Mouse (Mus musculus) limb, embryonic 14.5 days (tissue): ENCODE results near the gene Rabepk. TPM values are rescaled to one million over a fixed set of nuclear protein-coding genes. Genes with fewer than 3 reads are reported as not detected.

ENCODE experiments used
- ATAC-seq: fragments of 200-750 bp; cut with Nextera tagmentation; 2 replicates; pipeline ENCODE4 v1.8.0; 2017; ENCODE audit warnings: low read depth, moderate number of reproducible peaks, moderate TSS enrichment; ENCODE audit not compliant: low FRiP score
- DNase-seq: peaks from one replicate; pipeline ENCODE4 v3.0.0-alpha.2; 2015; ENCODE audit warnings: low spot score
- H3K27ac ChIP-seq: fragments of 300-500 bp; sonication (generic); replicated peaks from 2 replicates; pipeline ENCODE4 v1.5.1; 2014; ENCODE audit warnings: low read depth, mild to moderate bottlenecking, low read length, moderate library complexity, mixed read lengths
- H3K27me3 ChIP-seq: fragments of 300-500 bp; sonication (generic); 2 replicates; pipeline ENCODE4 v1.6.1; 2014; ENCODE audit warnings: low read length, mixed read lengths; ENCODE audit not compliant: control insufficient read depth, insufficient read depth
- H3K36me3 ChIP-seq: fragments of 300-500 bp; sonication (generic); 2 replicates; pipeline ENCODE4 v1.6.1; 2014; ENCODE audit warnings: mild to moderate bottlenecking, low read length, moderate library complexity, mixed read lengths; ENCODE audit not compliant: control insufficient read depth, insufficient read depth
- H3K4me1 ChIP-seq: fragments of 300-500 bp; sonication (generic); 2 replicates; pipeline ENCODE4 v1.6.1; 2014; ENCODE audit warnings: antibody characterized with exemption, low read length, mixed read lengths; ENCODE audit not compliant: control insufficient read depth, insufficient read depth
- H3K4me2 ChIP-seq: fragments of 300-500 bp; sonication (generic); replicated peaks from 2 replicates; pipeline ENCODE4 v1.6.1; 2014; ENCODE audit warnings: low read depth, mild to moderate bottlenecking, low read length, moderate library complexity; ENCODE audit not compliant: severe bottlenecking
- H3K4me3 ChIP-seq: fragments of 300-500 bp; sonication (generic); replicated peaks from 2 replicates; pipeline ENCODE4 v1.5.1; 2014; ENCODE audit warnings: low read length
- H3K9ac ChIP-seq: fragments of 300-500 bp; sonication (generic); 2 replicates; pipeline ENCODE4 v1.6.1; 2014; ENCODE audit warnings: mild to moderate bottlenecking, low read depth, low read length, moderate library complexity; ENCODE audit not compliant: severe bottlenecking
- H3K9me3 ChIP-seq: fragments of 300-500 bp; sonication (generic); 2 replicates; pipeline ENCODE4 v1.6.1; 2016; ENCODE audit warnings: low read length; ENCODE audit not compliant: control insufficient read depth
- POLR2A ChIP-seq: fragments of 200-500 bp; IDR thresholded peaks from 2 replicates; pipeline ENCODE4 v1.8.0; 2012; ENCODE audit warnings: inconsistent platforms, mild to moderate bottlenecking, moderate library complexity, borderline replicate concordance; ENCODE audit not compliant: insufficient read depth, insufficient read length; ENCODE audit errors: extremely low read depth
- WGBS: fragments of 180-500 bp; shearing (Covaris S2); extraction: QIAGEN DNeasy Blood & Tissue Kit; methylation state at CpG from one replicate; pipeline ENCODE4 v1.1.7; 2014; 5-methylcytosine and 5-hydroxymethylcytosine counted together
- polyA plus RNA-seq, 2 experiments: library from polyadenylated mRNA; depleted of rRNA in 1 of 2; stranded (reverse) in 1 of 2; unstranded in 1 of 2; fragments of >200 nt; fragmentation: Nextera tagmentation in 1 of 2; extraction: Ambion mirVana in 1 of 2; gene quantifications; 2 replicates each; pipeline versions ENCODE4 v1.2.1 to v1.2.3; 2012 to 2014

Gene Rabepk
- polyA plus RNA-seq, 2 experiments: 30.1 to 42.8 TPM

DNA sequence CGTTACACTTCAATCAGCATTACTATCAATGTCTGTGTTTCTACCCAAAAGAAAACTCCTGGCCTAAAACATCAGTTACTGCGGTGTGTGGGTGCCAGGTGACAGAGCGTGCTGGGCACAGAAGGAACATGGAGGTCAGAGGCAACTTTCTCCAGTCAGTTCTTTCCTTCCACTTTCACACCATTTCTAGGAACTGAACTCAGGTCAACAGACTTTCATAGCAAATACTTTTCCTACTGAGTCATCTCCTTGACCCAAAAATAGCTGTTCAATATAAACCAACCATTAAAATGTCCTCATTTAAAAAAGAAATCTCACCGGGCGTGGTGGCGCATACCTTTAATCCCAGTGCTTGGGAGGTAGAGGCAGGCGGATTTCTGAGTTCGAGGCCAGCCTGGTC lies 57.0 kb downstream of the Rabepk start:
- no peak overlapping the region for H3K4me3 ChIP-seq
- no peak for TF ChIP-seq POLR2A
- H3K9me3 ChIP-seq: no peaks in the 10 kb centered on the region
- no peaks in the 10 kb centered on the region for H3K4me1 ChIP-seq
- H3K9ac ChIP-seq: no peak overlapping the region
- WGBS: 90% methylated on average over 8 of the region's 8 CpGs
- ATAC-seq (no peak), DNase-seq (no peak)
- no peak overlapping the region for H3K27ac ChIP-seq
- H3K4me2 ChIP-seq: no peak overlapping the region
- no peaks in the 10 kb centered on the region; the same call in none of the 2 replicates for H3K36me3 ChIP-seq
- H3K27me3 ChIP-seq: no peaks in the 10 kb centered on the region

DNA sequence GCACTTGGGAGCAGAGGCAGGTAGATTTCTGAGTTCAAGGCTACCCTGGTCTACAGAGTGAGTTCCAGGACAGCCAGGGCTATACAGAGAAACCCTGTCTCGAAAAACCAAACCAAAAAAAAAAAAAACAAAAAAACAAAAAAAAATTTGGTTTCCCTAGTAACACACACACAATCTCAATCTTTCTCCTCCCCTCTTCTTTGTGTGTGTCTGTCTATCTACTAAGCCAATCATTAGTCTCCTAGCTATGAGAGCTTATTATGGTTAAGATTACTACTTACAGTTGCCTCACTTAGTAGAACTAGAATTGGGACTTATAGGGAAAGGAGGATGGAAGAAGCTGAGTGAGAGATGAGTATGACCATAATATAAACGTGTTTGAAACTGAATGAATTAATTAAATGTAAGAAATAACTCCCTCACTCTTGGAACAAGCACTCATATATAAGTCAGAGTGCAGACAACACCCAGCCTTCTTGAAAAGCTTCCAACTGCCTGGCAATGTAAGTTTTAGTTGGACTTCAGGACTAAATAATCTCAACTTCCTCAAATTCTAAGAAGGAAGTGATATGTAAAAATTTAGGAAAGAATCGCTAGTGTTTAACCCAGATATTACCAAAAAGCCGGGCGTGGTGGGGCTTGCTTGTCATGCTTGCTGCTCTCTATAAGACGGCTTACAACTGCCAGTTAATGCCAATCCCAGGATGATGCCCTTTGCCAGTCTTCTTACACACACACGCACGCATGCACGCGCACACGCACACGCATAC lies 58.1 kb downstream of the Rabepk start:
- no peaks in the 10 kb centered on the region for H3K4me1 ChIP-seq
- no peaks in the 10 kb centered on the region for H3K27me3 ChIP-seq
- H3K4me3 ChIP-seq: no peak overlapping the region
- ATAC-seq (no peak), DNase-seq (no peak)
- no peak overlapping the region for H3K4me2 ChIP-seq
- H3K9me3 ChIP-seq: no peaks in the 10 kb centered on the region
- 90% methylated on average over 12 of the region's 12 CpGs for WGBS
- TF ChIP-seq POLR2A: no peak
- H3K36me3 ChIP-seq: no peaks in the 10 kb centered on the region; the same call in none of the 2 replicates
- no peak overlapping the region for H3K9ac ChIP-seq
- no peak overlapping the region for H3K27ac ChIP-seq

DNA sequence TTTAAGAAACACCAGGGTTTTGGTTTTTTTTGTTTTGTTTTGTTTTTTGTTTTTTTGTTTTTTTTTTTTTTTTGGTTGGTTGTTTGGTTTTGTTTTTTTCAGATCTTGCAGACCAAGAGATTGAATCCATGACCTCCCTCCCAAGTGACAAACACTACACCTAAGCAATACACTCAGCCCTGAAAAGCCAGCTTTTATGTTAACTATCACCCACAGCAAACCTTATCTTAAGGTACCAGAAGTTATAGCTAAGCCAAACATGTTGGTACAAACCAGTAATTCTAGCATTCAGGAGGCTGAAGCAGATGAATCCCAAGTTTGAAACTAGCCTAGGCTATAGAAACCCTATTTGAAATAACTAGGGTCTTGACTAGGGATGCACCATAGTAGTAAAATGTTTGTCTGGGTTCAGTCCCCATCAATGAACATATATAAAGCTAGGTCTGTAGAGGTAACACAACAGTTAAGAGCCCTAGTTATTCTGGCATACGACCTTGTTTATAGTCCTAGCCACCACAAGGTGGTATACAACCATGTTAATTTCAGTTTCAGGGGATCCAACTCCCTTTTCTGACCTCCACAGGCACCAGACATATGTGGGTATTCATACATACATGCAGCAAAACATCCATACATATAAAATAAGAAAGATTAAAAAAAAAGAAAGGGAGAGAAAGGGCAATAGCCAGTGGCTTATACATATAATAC lies 59.9 kb downstream of the Rabepk start:
- H3K27me3 ChIP-seq: no peaks in the 10 kb centered on the region
- H3K4me2 ChIP-seq: no peak overlapping the region
- no peak overlapping the region for H3K27ac ChIP-seq
- no peak overlapping the region for H3K9ac ChIP-seq
- ATAC-seq (no peak), DNase-seq (no peak)
- no peak for TF ChIP-seq POLR2A
- H3K36me3 ChIP-seq: no peaks in the 10 kb centered on the region; the same call in none of the 2 replicates
- no peaks in the 10 kb centered on the region for H3K9me3 ChIP-seq
- WGBS: 56% methylated on average over 1 of the region's 1 CpGs
- H3K4me1 ChIP-seq: no peaks in the 10 kb centered on the region
- H3K4me3 ChIP-seq: no peak overlapping the region

DNA sequence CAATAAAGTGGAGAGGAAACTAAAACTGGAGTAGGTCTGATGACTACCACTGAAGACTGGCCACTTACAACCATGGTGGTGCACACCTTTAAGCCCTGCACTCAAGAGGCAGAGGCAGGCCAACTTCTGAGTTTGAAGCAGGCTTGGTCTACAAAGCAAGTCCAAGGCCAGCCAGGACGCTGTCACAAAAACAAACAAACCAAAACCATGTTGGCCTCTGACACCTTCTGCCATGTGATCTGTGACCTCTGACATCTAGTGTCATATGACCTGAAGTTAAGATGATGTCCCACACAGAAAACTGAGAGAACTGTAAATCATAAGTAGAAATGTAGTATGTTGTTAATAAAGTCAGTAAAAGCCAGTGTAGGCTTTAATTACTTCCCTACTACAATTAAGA lies 61.8 kb downstream of the Rabepk start:
- H3K36me3 ChIP-seq: peaks cover 3% of the 10 kb centered on the region; the same call in 1 of the 2 replicates
- no peak overlapping the region for H3K9ac ChIP-seq
- no peaks in the 10 kb centered on the region for H3K27me3 ChIP-seq
- H3K4me2 ChIP-seq: no peak overlapping the region
- H3K27ac ChIP-seq: no peak overlapping the region
- DNase-seq: no peak
- no peak overlapping the region for H3K4me3 ChIP-seq
- no peaks in the 10 kb centered on the region for H3K9me3 ChIP-seq
- no peak for ATAC-seq
- no peaks in the 10 kb centered on the region for H3K4me1 ChIP-seq
- no peak for TF ChIP-seq POLR2A
- 72% methylated on average over 1 of the region's 1 CpGs for WGBS

DNA sequence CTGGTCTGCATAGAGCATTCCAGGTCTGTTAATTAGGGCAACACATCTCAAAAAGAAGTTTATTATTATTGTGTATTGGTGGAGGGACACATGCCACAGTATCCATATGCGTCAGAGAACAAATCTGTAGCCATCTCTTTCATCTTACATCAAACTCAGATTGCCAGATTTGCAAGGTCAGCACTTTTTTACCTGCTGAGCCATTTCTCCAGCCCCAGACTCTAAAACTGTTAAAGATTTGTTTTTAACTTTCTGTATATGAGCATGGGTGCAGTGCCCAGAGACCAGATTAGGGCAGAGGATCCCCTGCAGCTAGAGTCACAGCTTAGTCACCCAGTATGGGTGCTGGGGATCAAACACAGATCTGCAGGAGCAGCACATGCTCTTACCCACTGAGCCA lies 63.1 kb downstream of the Rabepk start:
- 68% methylated on average over 1 of the region's 1 CpGs for WGBS
- H3K4me3 ChIP-seq: no peak overlapping the region
- no peak overlapping the region for H3K9ac ChIP-seq
- ATAC-seq: no peak
- no peaks in the 10 kb centered on the region for H3K27me3 ChIP-seq
- no peak for DNase-seq
- H3K36me3 ChIP-seq: 0 out of 2 replicates have a peak, but pooled peaks cover 3% of the 10 kb centered on the region
- TF ChIP-seq POLR2A: no peak
- H3K27ac ChIP-seq: no peak overlapping the region
- H3K4me1 ChIP-seq: no peaks in the 10 kb centered on the region
- no peaks in the 10 kb centered on the region for H3K9me3 ChIP-seq
- H3K4me2 ChIP-seq: no peak overlapping the region

Other genes starting within 250 kb of the Rabepk start
- gene Gapvd1, start 44.7 kb downstream of the Rabepk start, polyA plus RNA-seq (2012; rRNA removed): 41.4 and 42.2 TPM in 2 replicates
- 84.2 and 87.7 TPM in 2 replicates for gene Gapvd1, start 44.7 kb downstream of the Rabepk start, polyA plus RNA-seq (2014; fragmentation: Nextera tagmentation; extraction: Ambion mirVana)
- gene Hspa5, start 27.9 kb downstream of the Rabepk start, polyA plus RNA-seq (2012; rRNA removed): 780 and 914 TPM in 2 replicates
- gene Hspa5, start 27.9 kb downstream of the Rabepk start, polyA plus RNA-seq (2014; fragmentation: Nextera tagmentation; extraction: Ambion mirVana): 756 and 840 TPM in 2 replicates
- gene Fbxw2, start 26.4 kb upstream of the Rabepk start, polyA plus RNA-seq (2012; rRNA removed): 55.1 and 57.8 TPM in 2 replicates
- gene Fbxw2, start 26.4 kb upstream of the Rabepk start, polyA plus RNA-seq (2014; fragmentation: Nextera tagmentation; extraction: Ambion mirVana): 68.3 and 83.9 TPM in 2 replicates
- 0.04 and 0.05 TPM in 2 replicates for gene Gm34653, start 33.1 kb upstream of the Rabepk start, polyA plus RNA-seq (2012; rRNA removed)
- gene Gm34653, start 33.1 kb upstream of the Rabepk start, polyA plus RNA-seq (2014; fragmentation: Nextera tagmentation; extraction: Ambion mirVana): not detected in 2 replicates
- 0.06 TPM in 1 of 2 replicates, not detected in the other for gene Cutal, start 74.5 kb upstream of the Rabepk start, polyA plus RNA-seq (2012; rRNA removed)
- gene Cutal, start 74.5 kb upstream of the Rabepk start, polyA plus RNA-seq (2014; fragmentation: Nextera tagmentation; extraction: Ambion mirVana): not detected in 2 replicates
- gene Psmd5, start 75.1 kb upstream of the Rabepk start, polyA plus RNA-seq (2012; rRNA removed): 39.4 and 50.5 TPM in 2 replicates
- 103 and 105 TPM in 2 replicates for gene Psmd5, start 75.1 kb upstream of the Rabepk start, polyA plus RNA-seq (2014; fragmentation: Nextera tagmentation; extraction: Ambion mirVana)
- 7.9 and 8.7 TPM in 2 replicates for gene Phf19, start 114.1 kb upstream of the Rabepk start, polyA plus RNA-seq (2012; rRNA removed)
- gene Phf19, start 114.1 kb upstream of the Rabepk start, polyA plus RNA-seq (2014; fragmentation: Nextera tagmentation; extraction: Ambion mirVana): 4.7 and 8.0 TPM in 2 replicates
- gene Traf1, start 161.9 kb upstream of the Rabepk start, polyA plus RNA-seq (2012; rRNA removed): 5.1 and 7.0 TPM in 2 replicates
- gene Traf1, start 161.9 kb upstream of the Rabepk start, polyA plus RNA-seq (2014; fragmentation: Nextera tagmentation; extraction: Ambion mirVana): 4.0 and 4.9 TPM in 2 replicates